In the genomic region with DNA sequence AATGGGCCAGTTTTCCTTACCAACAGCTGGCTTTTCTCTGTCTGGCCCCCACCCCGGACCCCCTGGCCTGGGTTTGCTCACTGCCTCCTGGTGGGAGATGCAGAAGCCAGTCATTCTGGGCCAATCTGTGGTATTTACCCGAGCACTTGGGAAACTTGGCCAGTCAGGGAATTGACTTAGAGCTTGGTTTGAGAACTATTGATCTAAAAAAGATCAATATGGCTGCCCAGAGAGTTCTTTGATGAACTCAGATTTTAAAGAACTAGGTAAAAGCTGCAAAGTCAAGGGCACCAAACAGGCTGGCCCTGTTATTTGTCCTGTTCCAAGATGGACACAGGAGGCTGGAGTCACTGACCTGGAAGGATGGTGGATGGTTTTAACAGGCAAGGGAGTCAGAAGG, we compare ENCODE assay signal across 16 mouse cellular contexts.
"Had no signal": no experiment of that assay in that cellular context is flagged by ENCODE, and none has a peak within 500 bp of the region (broad histone marks: within the 10 kb centered on the region; RNA-seq: fewer than 3 reads in every experiment).

No protein-coding gene starts in this region.

- H3K9ac ChIP-seq: neural tube, embryonic 13.5 days; neural tube, embryonic 15.5 days; stomach, embryonic 15.5 days had no signal

- H3K27ac ChIP-seq: neural tube, embryonic 13.5 days; neural tube, embryonic 15.5 days; stomach, embryonic 15.5 days; stomach, postnatal 0 days had no signal

- H3K4me3 ChIP-seq: neural tube, embryonic 13.5 days; neural tube, embryonic 15.5 days; stomach, embryonic 15.5 days had no signal

- H3K36me3 ChIP-seq: neural tube, embryonic 13.5 days; stomach, embryonic 15.5 days had no signal

- H3K4me1 ChIP-seq: stomach, embryonic 15.5 days had no signal

- DNase-seq: retina, postnatal 1 day; right cerebral cortex, adult 18-20 months; right cerebral cortex, postnatal 14 days; right cerebral cortex, postnatal 25 days; right cerebral cortex, postnatal 4 days; spleen, adult 18-20 months; thymus, adult 18-20 months; thymus, adult 2 months; thymus, postnatal 14 days; thymus, postnatal 25 days; thymus, postnatal 36 days; thymus, postnatal 4 days had no signal

- H3K4me2 ChIP-seq: neural tube, embryonic 13.5 days; neural tube, embryonic 15.5 days; stomach, embryonic 15.5 days had no signal

- H3K9me3 ChIP-seq: neural tube, embryonic 13.5 days; neural tube, embryonic 15.5 days; stomach, embryonic 15.5 days had no signal

- H3K27me3 ChIP-seq: neural tube, embryonic 13.5 days; neural tube, embryonic 15.5 days; stomach, embryonic 15.5 days had no signal
